Mouse (Mus musculus) ES-E14 (cell line): Measurements from ENCODE around the gene Mief2.

ENCODE experiments used
- CHD2 ChIP-seq: IDR thresholded peaks from 2 replicates; pipeline ENCODE4 v1.6.1; 2014; ENCODE audit warnings: mild to moderate bottlenecking, low read depth, low read length, inconsistent platforms
- HCFC1 ChIP-seq: IDR thresholded peaks from 2 replicates; pipeline ENCODE4 v1.6.1; 2012; ENCODE audit warnings: low read length, inconsistent platforms, borderline replicate concordance; ENCODE audit not compliant: insufficient read depth
- MAFK ChIP-seq: IDR thresholded peaks from 2 replicates; pipeline ENCODE4 v1.6.1; 2014; ENCODE audit warnings: mild to moderate bottlenecking, low read depth, low read length, inconsistent platforms; ENCODE audit not compliant: insufficient read depth
- ZC3H11A ChIP-seq: IDR thresholded peaks from 2 replicates; pipeline ENCODE4 v1.6.1; 2012; ENCODE audit warnings: low read depth, mild to moderate bottlenecking, inconsistent platforms, low read length, borderline replicate concordance
- ZNF384 ChIP-seq: IDR thresholded peaks from 2 replicates; pipeline ENCODE4 v1.6.1; 2012; ENCODE audit warnings: low read depth, low read length, inconsistent platforms

- no peak for TF ChIP-seq ZC3H11A
- TF ChIP-seq HCFC1, result no peak
- no peak for TF ChIP-seq ZNF384
- no peak for TF ChIP-seq MAFK
- TF ChIP-seq CHD2, result no peak
Measured at GRCm38 (mm10) chr11:60774158-60774689, 46.0 kb downstream of the Mief2 start.
